Mouse (Mus musculus) C2C12 (cell line): ENCODE data around the gene Pou2f1.

Source experiments
- CTCF ChIP-seq: IDR thresholded peaks from one replicate; pipeline ENCODE4 v1.5.1; 2011; ENCODE audit not compliant: control insufficient read depth, insufficient read depth, insufficient read length
- FOSL1 ChIP-seq: IDR thresholded peaks from one replicate; pipeline ENCODE4 v1.8.0; 2011; ENCODE audit warnings: mild to moderate bottlenecking, low read length; ENCODE audit not compliant: poor library complexity, insufficient read depth, severe bottlenecking
- MAX ChIP-seq: IDR thresholded peaks from one replicate; pipeline ENCODE4 v1.6.1; 2011; ENCODE audit warnings: mild to moderate bottlenecking, control low read depth
- MYOG ChIP-seq: IDR thresholded peaks from one replicate; pipeline ENCODE4 v1.6.1; 2011; ENCODE audit not compliant: control insufficient read depth, insufficient read length; ENCODE audit errors: extremely low read depth
- USF1 ChIP-seq: IDR thresholded peaks from one replicate; pipeline ENCODE4 v1.6.1; 2011; ENCODE audit warnings: low read depth, mild to moderate bottlenecking, control low read depth, moderate library complexity

DNA sequence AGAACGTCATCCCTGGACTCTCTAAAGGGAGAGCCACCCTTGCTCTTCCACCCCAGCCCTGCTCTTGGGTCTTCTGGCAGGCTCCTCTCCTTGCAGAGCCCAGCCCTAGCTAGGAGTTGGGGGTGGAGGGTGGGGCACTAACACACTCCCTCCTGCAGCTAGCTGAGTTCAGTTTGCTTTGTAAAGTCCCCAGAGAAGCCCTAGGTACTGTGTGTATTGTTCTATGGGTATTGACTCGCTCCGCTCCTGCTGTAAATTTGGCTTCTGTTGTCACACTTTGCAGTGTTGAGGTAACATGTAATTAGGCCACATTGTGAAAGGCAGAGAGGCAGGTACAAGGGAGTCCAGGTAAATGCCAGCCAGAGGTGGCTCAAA lies 141.3 kb downstream of the Pou2f1 start:
- TF ChIP-seq CTCF (no peak), USF1 (no peak), MAX (no peak), MYOG (no peak), FOSL1 (no peak)
